Mouse (Mus musculus): ENCODE measurements around the gene Clca3a2. TPM values are rescaled to one million over a fixed set of nuclear protein-coding genes. Genes with fewer than 3 reads are reported as not detected.

Gene Clca3a2
- polyA plus RNA-seq, 1 experiment from 2014 or later, result 0.32 TPM

Other genes with a start within 250 kb of the Clca3a2 start
- gene Hs2st1, start 249.3 kb downstream of the Clca3a2 start, polyA plus RNA-seq (2015; fragmentation: Nextera tagmentation; extraction: Ambion mirVana), result 13.8 and 16.0 TPM in 2 replicates
- 655 and 661 TPM in 2 replicates for gene Selenof, start 249.2 kb downstream of the Clca3a2 start, polyA plus RNA-seq (2015; fragmentation: Nextera tagmentation; extraction: Ambion mirVana)
- gene Sh3glb1, start 99.2 kb downstream of the Clca3a2 start, polyA plus RNA-seq (2015; fragmentation: Nextera tagmentation; extraction: Ambion mirVana), result 116 and 126 TPM in 2 replicates
- gene Clca3a1, start 58.5 kb downstream of the Clca3a2 start, polyA plus RNA-seq (2015; fragmentation: Nextera tagmentation; extraction: Ambion mirVana), result 0.42 and 0.77 TPM in 2 replicates
- not detected in 2 replicates for gene Clca3b, start 29.9 kb upstream of the Clca3a2 start, polyA plus RNA-seq (2015; fragmentation: Nextera tagmentation; extraction: Ambion mirVana)
- 0.06 TPM in 1 of 2 replicates, not detected in the other for gene Clca4b, start 113.0 kb upstream of the Clca3a2 start, polyA plus RNA-seq (2015; fragmentation: Nextera tagmentation; extraction: Ambion mirVana)
- 0.06 TPM in 1 of 2 replicates, not detected in the other for gene Clca4a, start 155.6 kb upstream of the Clca3a2 start, polyA plus RNA-seq (2015; fragmentation: Nextera tagmentation; extraction: Ambion mirVana)
- 0.08 TPM in 1 of 2 replicates, not detected in the other for gene Clca1, start 213.3 kb upstream of the Clca3a2 start, polyA plus RNA-seq (2015; fragmentation: Nextera tagmentation; extraction: Ambion mirVana)